Mouse (Mus musculus) naive thymus-derived CD4-positive, alpha-beta T cell, adult 2 months (primary cell): Measurements from ENCODE around the gene Cnn2.

ENCODE experiments used
- DNase-seq: peaks from one replicate; pipeline ENCODE4 v3.0.0-alpha.2; 2011; ENCODE audit warnings: low read depth

The Cnn2 gene

DNA sequence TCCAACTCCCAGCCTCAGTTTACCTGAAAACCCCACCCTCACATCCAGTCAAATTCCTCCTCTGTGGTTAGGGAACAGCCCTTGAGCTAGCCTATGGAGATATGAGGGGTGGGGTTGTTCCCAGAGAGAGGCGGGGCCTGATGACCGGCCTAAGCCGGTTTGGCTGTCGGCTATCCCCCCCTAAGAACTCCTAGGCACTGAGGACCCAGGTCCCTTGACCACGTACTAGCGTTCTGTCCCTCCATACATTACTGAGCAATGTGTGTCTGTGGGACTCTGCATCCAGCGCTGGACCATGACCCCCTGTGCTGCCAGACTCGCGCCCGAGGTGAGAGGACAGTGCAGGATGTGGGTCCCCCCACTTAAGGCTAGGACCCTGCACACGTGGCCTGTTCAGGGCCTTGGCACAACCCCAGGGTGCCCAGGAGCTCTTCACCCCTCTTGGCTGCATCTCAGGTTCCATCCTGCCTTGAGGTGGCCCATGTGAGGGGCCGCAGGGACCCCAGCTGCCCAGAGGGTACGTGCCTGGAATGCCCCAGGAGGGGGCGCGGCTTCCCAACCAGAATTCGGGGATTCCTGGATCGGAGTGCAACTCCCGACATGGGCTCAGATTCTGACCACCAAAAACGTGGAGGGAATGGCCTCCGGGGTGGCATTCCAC, 31.2 kb downstream of the Cnn2 start:
- peak; percentile 34 for DNase-seq

DNA sequence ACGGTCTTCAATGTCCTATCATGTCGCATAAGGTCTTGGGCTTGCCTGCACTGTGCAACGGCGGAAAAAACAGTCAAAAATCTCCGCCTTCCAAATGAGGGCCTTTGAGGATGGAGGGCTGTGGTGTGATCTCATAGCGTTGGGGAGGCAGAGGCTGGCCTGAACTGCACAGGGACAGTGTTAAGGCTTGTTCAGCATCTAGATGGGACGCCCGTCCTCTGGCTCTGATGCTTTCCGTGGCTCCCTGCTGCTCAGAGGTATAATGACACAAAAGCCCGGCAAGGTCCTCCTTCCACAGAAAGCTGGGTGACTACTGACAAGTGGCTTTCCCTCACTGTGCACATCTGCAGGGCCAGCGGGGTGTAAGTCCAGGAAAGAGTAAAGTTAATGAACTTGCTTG, 31.8 kb downstream of the Cnn2 start:
- peak; percentile 56 for DNase-seq

DNA sequence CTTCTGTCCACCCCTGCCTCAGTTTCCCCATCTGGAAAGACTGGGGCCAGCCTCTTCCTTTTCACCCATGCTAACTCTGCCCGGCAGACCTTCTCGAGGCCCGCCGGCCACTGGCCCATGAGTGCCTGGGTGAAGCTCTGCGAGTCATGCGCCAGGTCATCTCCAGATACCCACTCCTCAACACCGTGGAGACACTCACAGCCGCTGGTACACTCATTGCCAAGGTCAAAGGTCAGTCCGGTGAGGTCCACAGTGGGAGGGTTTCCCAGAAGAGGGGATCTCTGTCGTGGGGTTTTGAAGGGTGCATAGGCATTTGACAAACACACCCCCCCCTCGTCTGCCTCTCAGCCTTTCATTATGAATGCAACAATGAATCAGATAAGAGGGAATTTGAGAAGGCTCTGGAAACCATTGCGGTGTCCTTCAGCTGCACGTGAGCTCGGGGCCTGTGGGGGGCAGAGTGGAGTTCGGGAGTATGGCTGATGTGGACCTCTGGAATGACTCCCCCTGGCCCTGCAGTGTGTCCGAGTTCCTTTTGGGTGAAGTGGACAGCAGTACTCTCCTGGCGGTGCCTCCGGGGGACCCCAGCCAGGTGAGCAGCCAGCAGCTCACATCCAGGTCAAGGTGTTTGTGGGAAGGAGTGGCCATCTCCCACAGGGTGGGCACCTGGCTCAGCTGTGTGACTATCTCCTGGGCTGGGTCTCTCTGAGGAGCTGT, 32.4 kb downstream of the Cnn2 start:
- DNase-seq = peak; percentile 37

DNA sequence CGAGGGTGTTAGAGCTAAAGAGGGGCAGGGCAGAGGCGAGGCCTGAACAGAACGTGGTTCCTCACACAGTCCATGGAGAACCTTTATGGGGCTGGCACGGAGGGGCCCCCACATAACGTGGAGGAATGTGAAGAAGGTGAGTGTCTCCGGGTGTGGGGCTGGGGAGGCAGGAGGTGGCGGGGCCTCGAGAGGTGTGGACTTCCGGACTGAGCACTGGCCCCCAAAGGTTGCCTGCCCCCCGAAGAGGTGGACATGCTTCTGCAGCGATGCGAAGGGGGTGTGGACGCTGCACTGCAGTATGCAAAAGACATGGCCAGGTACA, 32.9 kb downstream of the Cnn2 start:
- peak; percentile 39 for DNase-seq

DNA sequence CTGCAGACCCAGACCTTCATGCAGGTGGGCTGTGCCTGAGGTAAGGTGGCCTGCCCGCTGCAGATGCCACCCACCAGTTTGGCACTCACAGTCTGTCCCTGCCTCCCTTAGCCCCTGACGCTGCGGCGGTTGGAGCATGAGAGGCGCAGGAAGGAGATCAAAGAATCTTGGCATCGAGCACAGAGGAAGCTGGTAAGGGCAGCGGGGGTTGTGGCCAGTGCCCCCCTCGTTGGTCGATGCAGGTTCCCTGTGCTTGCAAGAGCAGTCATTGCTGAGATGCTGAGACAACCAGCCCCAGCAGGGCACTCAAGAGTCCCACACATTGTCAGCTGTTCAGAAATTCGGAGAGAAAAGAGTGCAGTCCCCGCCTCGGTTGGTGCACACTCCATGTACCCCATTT, 33.8 kb downstream of the Cnn2 start:
- DNase-seq = peak; percentile 80

DNA sequence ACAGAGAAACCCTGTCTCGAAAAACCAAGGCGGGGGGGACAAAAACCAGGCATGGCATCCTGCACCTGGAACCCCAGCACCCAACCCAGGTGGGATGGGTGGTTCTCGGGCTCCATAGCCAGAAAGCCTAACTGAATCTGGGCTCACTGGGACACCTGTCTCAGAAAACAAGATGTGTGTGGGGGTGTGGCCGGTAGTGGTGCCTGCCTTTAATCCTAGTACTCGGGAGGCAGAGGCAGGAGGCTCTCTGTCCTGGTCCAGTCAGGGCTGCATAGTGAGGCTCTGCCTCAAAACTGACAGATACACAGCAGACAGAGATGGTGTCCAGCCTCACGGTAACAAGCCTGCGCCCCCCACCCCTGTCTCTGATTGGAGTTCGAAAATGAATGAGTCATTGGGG, 34.4 kb downstream of the Cnn2 start:
- peak; percentile 45 for DNase-seq

DNA sequence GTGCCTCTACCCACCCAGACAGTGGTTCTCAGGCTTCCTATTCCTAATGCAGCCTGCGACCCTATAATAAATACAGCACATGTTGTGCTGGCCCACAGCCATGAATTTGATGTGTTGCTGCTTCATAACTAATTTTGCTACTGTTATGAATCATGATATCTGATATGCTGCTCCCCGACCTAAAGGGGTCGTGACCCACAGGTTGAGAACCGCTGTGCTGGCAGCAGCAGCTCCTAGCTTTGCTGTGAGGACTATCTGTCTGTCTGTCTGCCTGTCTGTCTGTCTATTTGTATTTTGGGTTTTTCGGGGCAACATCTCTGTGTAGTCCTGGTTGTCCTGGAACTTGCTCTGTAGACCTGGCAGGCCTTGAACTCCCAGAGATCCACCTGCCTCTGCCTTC, 35.4 kb downstream of the Cnn2 start:
- DNase-seq = no peak

DNA sequence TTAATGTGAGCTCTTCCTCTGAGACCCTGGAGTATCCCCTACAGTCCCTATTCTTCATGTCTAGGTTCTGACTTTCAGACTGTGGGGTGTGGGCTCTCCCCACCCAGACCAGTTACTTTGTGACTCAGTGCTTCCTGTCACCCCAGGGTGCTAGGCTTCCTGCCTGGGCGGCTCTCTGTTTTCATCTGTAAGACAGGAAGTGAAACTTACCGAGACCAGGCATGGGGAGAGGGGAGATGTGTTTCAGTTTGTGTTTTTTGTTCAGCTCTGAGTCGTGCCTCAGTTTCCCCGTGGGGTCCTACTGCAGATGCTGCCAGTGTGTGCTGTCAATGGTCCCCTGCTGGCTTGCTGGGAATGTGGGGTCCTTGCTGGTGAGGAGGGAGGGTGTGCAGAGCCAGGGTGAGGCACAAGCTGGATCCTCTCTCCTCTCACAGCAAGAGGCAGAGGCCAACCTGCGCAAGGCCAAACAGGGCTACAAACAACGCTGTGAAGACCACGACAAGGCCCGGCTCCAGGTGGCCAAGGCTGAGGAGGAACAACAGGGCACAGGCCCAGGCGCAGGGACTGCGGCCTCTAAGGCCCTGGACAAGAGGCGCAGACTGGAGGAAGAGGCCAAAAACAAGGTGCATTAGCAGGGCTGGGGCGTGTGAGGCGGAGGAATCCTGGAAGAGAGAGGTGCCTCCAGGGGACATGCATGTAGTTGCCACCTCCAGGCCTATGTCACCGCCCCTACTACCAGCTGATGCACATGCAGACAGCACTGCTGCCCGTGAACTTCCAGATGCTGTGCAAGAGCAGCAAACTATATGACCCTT, 36.1 kb downstream of the Cnn2 start:
- DNase-seq = peak; percentile 89

DNA sequence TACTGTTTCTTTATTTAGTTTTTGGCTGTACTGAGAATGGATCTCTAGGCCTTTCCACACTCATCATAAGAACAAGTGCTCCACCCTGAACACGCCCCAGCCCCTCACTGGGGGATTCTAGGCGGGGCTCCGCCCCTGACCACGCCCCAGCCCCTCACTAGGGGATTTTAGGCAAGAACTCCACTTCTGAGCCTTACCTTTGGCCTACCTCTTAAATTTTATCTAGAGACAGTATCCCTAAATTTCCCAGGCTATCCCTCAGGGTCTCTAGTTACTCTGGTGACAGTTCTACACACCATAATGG, 36.6 kb downstream of the Cnn2 start:
- DNase-seq = no peak

DNA sequence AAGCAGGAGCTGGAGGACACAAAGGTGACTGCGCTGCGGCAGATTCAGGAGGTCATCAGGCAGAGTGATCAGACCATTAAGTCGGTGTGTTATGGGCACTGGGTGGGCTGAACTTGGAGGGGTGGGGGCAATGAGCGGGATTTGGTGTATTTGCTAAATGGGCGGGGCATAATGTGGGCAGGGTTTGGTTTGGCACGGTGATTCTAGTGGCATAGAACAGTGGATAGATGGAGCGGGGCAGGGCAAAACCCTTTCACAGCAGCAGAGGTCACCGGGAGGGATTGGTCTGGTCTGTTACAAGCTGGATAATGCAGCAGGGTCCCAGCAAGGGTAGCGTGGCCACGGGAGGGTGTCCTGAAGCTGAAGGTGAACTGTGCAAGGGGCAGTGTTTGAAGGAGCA, 37.1 kb downstream of the Cnn2 start:
- no peak for DNase-seq

DNA sequence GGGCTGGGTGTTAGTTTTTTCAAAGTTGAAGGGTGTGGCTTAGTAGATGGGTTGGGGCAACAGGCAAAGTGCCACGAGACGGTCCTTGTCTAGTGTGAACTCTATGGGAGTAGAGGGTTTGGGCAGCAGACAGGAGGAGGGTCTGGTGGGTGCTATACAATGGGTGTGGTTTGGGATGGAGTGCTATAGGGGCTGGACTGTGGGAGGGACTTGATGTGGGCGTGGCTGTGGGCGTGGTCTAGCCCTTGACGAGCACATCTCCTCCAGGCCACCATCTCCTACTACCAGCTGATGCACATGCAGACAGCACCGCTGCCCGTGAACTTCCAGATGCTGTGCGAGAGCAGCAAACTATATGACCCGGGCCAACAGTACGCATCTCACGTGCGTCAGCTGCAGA, 37.5 kb downstream of the Cnn2 start:
- DNase-seq = peak; percentile 67

DNA sequence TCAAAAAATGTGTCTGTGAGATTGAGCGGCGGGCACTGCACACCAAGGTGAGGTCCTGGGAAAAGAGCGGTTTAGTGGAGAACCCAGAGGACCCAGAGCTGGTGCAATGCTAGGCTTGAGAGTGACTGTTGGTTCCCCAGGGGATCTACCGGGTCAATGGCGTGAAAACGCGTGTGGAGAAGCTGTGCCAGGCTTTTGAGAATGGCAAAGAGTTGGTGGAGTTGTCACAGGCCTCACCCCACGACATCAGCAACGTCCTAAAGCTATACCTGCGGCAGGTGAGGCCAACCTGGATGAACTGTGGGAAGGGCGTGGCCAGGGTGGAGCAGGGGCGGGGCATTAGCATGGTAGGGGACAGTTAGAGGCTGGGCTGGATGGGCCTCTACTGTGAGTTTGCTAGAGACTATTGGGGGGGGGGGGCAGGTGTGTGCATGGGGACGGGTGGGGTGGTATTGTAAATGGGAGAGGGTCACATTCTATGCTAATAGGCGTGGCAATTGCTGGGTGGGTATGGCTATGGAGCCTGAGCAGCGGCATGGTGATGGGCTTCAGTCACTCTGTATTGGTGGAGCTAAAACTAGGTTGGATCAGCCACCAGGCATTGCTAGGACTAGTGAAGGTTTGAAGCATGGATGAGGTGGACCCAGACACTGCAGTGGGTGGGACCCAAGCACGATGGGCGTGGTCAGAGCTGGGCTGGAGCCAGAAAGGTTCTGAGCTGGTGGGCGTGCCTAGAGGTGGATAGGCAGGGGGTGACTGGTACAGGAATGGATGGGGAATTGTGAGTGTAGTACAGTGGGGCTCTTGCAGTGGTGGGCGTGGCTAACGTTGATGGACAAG, 39.5 kb downstream of the Cnn2 start:
- no peak for DNase-seq

DNA sequence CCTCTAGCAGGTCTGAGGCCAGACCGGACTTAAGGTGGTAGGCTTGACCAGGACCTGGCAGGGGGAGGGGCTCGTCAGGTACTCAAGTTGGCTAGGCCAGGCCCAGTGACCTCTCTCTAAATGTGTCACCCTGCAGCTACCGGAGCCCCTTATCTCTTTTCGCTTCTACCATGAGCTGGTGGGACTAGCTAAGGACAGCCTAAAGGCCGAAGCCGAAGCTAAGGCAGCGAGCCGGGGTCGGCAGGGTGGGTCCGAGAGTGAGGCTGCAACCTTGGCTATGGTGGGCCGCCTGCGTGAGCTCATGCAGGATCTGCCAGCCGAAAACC, 40.1 kb downstream of the Cnn2 start:
- DNase-seq = no peak

DNA sequence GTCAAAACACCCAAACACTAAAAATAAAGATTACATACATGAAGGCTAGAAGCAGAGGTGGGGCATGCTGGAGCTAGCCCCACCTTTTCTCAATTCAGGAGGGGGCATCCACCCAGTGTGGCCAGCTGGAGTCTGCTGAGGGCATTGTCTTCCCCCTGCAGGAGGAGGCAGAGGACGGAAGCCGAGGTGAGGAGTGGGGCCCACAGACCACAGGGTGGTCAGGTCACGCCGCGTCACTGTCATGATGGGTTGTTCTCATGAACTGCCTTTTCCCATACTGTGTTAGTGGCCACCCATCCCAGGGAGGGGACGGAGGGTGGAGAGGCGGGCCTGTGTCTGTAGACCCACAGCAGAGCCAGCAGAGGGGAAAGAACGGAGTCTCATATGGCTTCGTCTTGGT, 41.8 kb downstream of the Cnn2 start:
- DNase-seq = no peak

DNA sequence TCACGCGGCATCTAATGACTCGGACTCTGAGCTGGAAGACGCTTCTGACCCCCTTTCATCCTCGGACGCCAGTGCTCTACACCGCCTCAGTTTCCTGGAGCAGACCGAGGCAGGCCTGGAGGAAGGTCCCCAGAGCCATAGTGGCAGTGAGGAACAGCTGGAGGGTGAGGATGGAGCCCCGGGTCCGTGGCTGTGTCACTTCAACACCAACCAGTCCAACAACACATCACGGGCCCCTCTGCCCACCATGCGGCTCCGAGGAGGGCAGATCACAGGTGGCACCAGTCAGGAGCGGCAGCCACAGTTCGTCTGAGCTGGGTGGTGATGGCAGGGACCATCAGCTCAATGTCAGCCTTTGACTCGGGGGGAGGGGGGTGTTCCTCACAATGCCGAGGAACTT, 42.4 kb downstream of the Cnn2 start:
- DNase-seq = no peak

DNA sequence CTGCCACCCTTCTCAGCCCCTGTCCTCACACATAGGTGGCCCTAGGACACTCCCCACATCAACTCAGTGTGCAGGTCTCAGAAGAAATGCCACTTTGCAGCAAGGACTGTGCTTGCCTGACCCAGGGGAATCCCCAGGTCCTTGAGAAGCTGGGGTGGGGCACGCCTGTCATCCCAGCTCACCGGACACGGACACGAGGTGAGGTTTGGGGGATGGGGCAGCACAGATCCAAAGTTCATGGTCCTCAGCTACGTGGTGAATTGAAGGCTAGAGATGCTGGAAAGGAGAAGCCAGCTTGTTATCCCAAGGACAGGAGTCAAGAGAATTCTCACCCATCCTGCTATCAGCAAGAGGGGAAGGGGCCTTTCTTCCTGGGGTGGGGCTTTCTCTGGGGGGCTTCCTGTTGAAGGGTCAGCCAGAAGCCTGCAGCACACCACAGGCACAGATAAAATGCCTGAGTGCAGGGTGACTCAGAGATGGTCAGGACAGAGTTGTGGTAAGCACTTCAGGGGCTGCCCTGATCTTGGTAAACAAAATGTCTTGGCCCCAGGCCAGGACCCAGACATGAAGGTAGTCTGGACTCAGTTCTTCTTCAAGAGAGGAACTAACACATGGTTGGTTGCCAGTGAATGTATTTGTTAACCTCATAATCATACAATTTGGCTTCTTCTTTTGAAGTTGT, 44.6 kb downstream of the Cnn2 start:
- peak; percentile 76 for DNase-seq

DNA sequence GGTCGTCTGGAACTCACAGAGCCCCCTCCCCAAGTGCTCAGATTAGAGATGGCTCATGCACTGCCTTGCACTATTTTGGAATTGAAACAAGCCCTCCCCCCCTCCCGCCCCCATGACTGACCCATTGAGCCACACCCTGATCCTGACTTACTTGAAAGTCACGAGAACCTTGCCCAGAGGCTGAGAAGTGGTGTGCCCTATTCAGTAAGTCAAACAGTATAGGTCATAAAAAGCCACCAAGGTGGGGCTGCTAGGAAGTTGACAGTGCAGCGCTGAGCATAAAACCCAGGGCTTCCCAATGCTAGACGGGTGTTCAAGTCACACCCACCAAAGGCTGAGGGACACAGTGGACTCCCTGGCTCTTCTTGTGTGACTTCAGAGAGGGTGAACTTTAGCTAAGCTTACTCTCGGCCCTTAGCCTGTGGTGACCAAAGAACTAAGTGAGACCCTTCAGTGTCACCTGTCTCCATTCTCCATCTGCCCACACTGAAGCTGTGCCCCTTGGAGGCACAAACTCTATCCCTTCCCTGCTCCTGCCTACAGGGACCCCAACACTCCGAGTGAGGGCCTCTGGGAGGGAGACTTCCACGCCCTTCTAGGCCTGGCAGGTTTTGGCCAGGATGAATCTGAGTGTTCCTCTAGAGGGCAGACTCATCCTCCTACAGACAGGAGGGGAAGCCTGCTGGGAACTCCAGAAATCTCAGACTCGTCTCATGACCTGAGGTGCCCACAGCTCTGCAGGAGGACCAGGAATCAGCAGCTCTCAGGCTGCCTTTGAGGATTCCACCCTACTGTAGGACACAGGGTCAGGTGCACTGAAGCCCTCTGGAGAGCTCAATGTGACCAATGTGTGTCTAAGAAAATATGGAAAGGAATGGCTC, 45.4 kb downstream of the Cnn2 start:
- peak; percentile 52 for DNase-seq

DNA sequence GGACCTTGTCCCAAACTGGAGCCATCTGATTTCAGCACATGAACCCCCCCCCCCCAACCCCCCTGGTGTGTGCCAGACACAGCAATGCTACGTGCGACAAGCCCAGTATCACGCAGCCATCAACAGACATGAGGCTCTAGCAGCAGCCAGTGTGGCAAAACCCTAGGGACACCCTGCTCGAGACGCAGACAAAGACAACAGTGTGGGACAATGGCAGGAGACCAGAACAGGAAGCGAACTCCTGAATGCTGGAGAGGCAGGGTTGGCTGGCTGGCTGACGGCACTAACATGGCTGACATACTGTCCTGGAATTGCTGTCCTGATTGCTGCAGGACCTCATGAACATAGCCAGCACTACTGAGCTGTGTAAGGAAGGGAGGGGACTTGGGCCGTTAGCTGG, 46.8 kb downstream of the Cnn2 start:
- no peak for DNase-seq

DNA sequence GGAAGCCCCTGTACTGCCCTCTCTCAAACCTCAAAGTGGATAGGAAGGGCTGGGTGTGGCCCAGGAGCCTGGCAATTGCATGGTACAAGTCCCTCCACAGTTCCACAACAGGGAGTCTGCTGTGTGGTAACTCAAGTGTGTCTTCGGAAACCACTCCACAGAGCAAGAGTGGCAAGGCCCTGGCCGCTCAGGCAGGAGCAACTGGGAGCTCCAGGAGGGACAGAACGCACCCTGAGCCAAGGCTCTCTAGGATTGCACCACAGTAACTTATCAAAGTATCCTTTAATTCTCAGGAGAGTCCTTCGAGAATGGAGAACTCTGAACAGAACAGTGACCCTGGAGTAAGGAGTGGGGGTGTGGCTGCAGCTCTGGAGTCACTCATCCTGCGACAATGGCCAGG, 47.3 kb downstream of the Cnn2 start:
- no peak for DNase-seq

DNA sequence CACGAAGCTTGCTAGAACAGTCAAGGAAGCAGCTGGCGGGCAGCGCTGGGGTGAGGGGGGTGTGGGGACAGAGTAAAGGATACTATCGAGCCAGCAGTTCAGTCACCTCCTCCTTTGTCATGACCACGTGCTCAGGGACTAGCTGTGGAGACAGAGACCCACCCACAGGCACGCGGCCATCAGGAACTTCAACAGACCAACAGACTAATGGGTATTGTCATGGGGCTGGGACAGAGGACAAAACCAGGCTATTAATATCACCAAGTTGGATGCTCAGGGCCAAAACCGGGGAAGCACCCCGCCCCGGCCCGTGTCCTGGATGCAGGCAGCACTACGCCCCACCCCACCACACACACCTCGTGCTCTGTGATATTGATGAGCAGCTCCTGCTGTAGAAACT, 48.4 kb downstream of the Cnn2 start:
- DNase-seq = no peak

DNA sequence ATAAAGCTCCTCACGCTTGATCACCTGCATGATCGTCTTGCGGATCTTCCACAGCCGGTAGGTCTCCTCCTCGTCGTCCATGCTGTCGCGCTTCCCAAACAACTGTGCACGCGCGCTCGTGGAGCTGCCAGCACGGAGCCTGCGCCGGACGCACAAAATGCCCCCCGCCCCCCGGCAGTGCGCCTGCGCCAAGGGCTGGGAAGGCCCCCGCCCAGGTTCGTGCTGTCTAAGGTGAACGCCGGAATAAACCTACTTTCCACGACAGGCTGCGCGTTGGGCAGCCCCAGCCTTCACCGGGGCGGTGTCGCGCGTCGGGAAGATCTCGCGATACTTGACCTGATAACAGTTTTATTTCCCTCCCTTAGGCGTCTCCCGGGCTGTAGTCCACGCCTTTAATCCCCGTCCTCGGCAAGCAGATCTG, 51.2 kb downstream of the Cnn2 start, which contains the start of gene Polr2e:
Gene Polr2e (minus strand): TSS at position 237 of the 421 bp plus-strand sequence.
- DNase-seq = peak; percentile 99
